Mouse (Mus musculus): ENCODE measurements around the gene Rap1b. TPM values are rescaled to one million over a fixed set of nuclear protein-coding genes. Genes with fewer than 3 reads are reported as not detected.

Rap1b gene
- polyA plus RNA-seq, 1 experiment from 2014 or later, result 170 TPM

DNA sequence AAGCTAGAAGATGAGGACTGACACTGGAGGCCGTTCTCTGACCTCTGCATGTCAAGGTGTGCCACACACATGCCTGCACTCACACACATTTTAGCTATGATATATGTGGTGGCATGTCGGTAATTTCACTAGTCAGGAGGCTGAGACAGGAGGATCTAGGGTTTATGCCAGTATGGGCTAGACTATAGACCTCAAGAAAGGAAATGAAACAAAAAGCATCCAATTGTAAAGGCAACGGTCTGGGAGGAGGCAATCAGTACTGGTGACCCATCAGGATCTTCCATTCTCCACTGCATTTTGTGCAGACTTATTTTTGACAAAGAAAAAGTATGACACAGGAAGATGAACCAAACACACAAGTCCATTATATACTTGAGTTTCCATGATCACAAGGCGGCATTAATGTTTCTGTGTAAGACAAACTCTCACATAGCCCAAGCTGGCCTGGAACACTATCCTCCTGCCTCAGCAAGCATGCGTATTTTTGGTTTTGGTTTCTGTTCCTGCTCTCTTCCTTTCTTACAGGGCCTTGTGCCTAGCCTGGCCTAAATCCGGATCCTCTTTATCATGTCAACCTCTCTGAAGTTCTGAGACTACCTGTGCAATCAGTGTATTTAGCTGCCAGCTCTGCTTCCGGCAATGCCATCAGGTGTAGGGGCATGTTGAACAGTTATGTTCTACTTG lies 16.2 kb downstream of the Rap1b start:
- WGBS, result 92% methylated on average over 7 of the region's 7 CpGs
- H3K27me3 ChIP-seq (ENCODE audit: insufficient read depth, poor library complexity, severe bottlenecking), result no peaks in the 10 kb centered on the region
- no peaks in the 10 kb centered on the region for H3K9me3 ChIP-seq
- H3K36me3 ChIP-seq, result no peaks in the 10 kb centered on the region; the same call in 1 of the 2 replicates
- no peak for DNase-seq (ENCODE audit: low spot score)
- H3K4me3 ChIP-seq, result no peak overlapping the region
- H3K4me1 ChIP-seq, result peaks cover 16% of the 10 kb centered on the region
- H3K27ac ChIP-seq, result no peak overlapping the region

DNA sequence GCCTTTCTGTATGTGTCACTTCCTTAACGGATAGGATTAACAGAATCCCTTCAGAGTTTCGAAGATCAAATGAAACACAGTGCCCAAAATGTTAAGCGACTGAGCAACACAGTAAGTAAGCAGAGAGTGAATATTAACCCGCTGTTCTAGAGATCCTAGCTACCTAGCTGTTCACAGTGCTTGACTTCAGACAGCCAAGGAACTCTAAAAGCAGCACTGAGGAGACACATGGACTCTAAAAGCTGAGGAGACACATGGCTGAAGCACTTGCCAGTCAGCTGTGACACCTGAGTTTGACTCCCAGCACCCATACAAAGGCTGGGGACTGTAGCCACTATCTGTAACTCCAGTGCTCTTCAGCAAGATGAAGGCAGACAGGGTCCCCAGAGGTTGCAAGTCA lies 16.8 kb downstream of the Rap1b start:
- DNase-seq (ENCODE audit: low spot score), result no peak
- peaks cover 18% of the 10 kb centered on the region for H3K4me1 ChIP-seq
- H3K27me3 ChIP-seq (ENCODE audit: insufficient read depth, poor library complexity, severe bottlenecking), result no peaks in the 10 kb centered on the region
- no peaks in the 10 kb centered on the region; the same call in 1 of the 2 replicates for H3K36me3 ChIP-seq
- WGBS, result 78% methylated on average over 4 of the region's 4 CpGs
- no peak overlapping the region for H3K4me3 ChIP-seq
- H3K9me3 ChIP-seq, result no peaks in the 10 kb centered on the region
- no peak overlapping the region for H3K27ac ChIP-seq

DNA sequence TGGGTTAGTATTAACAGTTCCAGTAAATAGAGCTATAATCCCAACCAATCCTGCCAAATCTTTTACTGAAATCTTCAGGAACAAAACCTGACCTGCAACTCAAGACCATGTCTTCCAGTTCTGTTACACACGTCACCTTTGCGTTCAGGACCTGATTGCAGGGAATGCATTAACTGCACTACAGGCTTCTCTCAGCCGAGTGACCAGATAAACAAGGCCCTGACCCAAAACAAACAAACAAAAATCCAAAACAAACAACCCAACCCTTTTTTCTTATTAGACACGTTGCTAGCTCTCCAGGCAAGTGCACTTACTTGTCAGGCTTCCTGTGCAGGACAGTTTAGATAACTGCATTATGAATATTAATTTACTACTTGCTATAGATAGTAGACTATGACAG lies 17.3 kb downstream of the Rap1b start:
- H3K9me3 ChIP-seq, result no peaks in the 10 kb centered on the region
- no peak overlapping the region for H3K4me3 ChIP-seq
- peaks cover 3% of the 10 kb centered on the region; the same call in 1 of the 2 replicates for H3K36me3 ChIP-seq
- 70% methylated on average over 4 of the region's 4 CpGs for WGBS
- peaks cover 18% of the 10 kb centered on the region for H3K4me1 ChIP-seq
- H3K27me3 ChIP-seq (ENCODE audit: insufficient read depth, poor library complexity, severe bottlenecking), result no peaks in the 10 kb centered on the region
- DNase-seq (ENCODE audit: low spot score), result no peak
- no peak overlapping the region for H3K27ac ChIP-seq

DNA sequence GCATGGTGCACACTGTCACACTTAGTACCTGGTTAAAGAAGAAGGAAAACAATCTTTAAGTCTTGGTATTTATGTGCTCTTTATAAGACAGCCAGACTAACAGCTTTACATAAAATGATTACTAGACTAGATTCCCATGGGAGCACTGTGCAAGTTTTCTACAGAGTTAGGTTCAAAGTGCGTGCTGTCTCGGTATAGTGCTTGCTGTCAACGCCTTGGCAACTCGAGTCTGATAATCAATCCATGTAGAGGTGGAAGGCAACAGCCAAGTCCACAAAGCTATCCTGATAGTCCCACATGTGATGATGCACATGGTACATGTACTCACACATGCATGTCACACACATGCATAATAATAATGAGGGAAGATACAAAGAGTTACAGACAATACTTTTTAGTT lies 21.2 kb downstream of the Rap1b start:
- Histone ChIP-seq H3K4me1 (peaks cover 11% of the 10 kb centered on the region), H3K9me3 (no peaks in the 10 kb centered on the region), H3K4me3 (no peak overlapping the region), H3K27me3 (ENCODE audit: insufficient read depth, poor library complexity, severe bottlenecking) (no peaks in the 10 kb centered on the region), H3K36me3 (peaks cover 40% of the 10 kb centered on the region), H3K27ac (no peak overlapping the region)
- no peak for DNase-seq (ENCODE audit: low spot score)
- WGBS, result 65% methylated on average over 4 of the region's 4 CpGs

DNA sequence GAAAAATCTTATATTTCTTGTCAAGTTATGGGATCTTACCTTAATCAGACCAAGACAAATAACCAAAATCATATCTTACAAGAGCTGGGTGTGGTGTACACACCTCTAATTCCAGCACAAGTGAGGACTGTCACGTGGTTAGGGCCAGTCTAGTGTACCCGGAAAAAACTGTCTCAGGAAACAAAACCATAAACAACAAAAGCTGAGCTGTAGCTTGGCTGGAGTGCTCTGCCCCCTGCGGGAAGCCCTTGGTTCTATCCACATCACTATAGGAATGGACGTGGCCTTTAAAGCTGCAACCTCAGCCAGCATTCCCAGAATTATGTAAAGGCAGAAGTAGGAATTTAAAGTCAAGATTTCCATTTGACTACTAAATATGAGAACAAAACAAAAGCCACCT lies 21.7 kb downstream of the Rap1b start:
- 78% methylated on average over 4 of the region's 4 CpGs for WGBS
- Histone ChIP-seq H3K4me1 (peaks cover 11% of the 10 kb centered on the region), H3K27ac (no peak overlapping the region), H3K4me3 (no peak overlapping the region), H3K9me3 (no peaks in the 10 kb centered on the region), H3K27me3 (ENCODE audit: insufficient read depth, poor library complexity, severe bottlenecking) (no peaks in the 10 kb centered on the region), H3K36me3 (peaks cover 45% of the 10 kb centered on the region)
- DNase-seq (ENCODE audit: low spot score), result no peak

DNA sequence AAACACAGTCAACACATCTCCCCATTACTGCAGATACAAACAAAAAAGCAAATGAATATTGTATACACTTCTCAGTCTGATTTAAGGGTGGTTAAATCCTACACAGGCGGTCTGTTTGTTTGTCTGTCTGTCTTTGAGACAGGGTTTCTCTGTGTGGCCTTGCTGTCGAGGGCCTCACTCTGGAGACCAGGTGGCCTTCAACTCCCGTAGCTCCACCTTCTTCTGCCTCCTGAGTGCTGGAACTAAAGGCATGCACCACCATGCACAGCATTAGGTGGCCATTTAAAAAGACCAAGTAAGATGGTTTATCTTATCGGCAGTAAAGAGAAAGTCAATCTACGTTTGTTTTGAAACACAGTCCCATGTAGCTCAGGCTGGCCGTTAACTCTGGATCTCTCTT lies 22.5 kb downstream of the Rap1b start:
- Histone ChIP-seq H3K27ac (no peak overlapping the region), H3K4me3 (no peak overlapping the region), H3K9me3 (no peaks in the 10 kb centered on the region), H3K36me3 (peaks cover 53% of the 10 kb centered on the region), H3K4me1 (peaks cover 11% of the 10 kb centered on the region), H3K27me3 (ENCODE audit: insufficient read depth, poor library complexity, severe bottlenecking) (no peaks in the 10 kb centered on the region)
- WGBS, result 87% methylated on average over 6 of the region's 6 CpGs
- no peak for DNase-seq (ENCODE audit: low spot score)

DNA sequence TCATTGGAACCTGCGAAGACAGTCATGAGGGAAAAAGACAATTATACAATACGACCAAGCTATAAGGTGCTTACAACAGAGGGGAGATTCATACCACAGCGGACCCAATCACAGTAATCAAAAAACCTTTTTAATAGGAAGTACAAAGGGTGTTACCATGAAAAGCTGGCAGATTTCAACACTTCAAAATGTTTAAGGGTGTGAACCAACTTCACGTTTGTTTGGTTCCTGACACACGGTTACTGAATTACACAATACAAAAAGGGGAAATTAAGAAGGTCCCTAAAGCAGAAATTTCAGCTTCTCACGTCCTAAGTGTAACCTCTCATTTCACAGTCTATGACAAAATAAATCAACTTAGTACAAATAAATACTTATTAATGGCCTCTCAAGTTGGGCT lies 27.2 kb downstream of the Rap1b start:
- WGBS, result 90% methylated on average over 6 of the region's 6 CpGs
- no peaks in the 10 kb centered on the region for H3K4me1 ChIP-seq
- no peak overlapping the region for H3K27ac ChIP-seq
- no peaks in the 10 kb centered on the region for H3K27me3 ChIP-seq (ENCODE audit: insufficient read depth, poor library complexity, severe bottlenecking)
- no peak overlapping the region for H3K4me3 ChIP-seq
- no peak for DNase-seq (ENCODE audit: low spot score)
- no peaks in the 10 kb centered on the region for H3K9me3 ChIP-seq
- peaks cover 91% of the 10 kb centered on the region for H3K36me3 ChIP-seq

DNA sequence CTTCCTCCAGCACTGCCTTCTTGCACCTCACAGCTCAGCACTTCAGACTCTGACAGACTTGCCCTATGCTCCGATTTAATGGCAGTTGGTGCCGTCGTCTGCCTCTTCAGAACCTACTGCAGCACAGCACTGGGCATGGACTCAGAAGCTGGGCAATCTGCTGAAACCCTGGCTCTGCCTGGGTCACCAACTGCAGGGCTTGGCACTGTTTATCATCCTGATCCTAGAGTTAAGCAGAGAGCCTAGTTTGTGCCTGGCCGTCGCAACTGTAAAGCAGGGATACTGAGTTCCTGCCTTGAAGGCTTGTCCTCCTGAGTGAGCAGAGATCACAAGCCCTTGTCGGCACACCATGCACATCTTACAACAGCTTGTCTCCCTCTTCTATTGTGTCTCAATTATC lies 29.1 kb downstream of the Rap1b start:
- Histone ChIP-seq H3K36me3 (peaks cover 84% of the 10 kb centered on the region), H3K4me3 (no peak overlapping the region), H3K4me1 (no peaks in the 10 kb centered on the region), H3K9me3 (no peaks in the 10 kb centered on the region), H3K27ac (no peak overlapping the region), H3K27me3 (ENCODE audit: insufficient read depth, poor library complexity, severe bottlenecking) (no peaks in the 10 kb centered on the region)
- no peak for DNase-seq (ENCODE audit: low spot score)
- WGBS, result 89% methylated on average over 6 of the region's 6 CpGs

DNA sequence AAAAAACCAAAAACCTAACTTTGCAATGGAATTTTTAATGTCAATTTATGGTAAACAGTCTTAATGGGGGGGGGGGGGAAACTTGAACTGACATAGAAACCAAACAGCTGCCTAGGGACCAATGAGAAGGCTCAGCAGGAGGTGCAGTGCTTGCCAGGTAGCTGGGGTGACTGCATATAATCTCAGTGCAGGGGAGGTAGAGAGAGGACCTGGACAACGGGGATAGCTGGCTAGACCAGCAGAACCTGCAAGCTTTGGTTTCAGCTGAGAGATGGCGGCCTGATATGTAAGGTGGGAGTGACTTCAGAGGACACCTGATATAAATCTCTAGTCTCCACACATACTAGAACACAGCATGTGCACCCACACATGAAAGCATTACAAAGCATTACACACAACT lies 33.3 kb downstream of the Rap1b start:
- Histone ChIP-seq H3K36me3 (peaks cover 55% of the 10 kb centered on the region), H3K27me3 (ENCODE audit: insufficient read depth, poor library complexity, severe bottlenecking) (no peaks in the 10 kb centered on the region), H3K9me3 (no peaks in the 10 kb centered on the region), H3K4me3 (no peak overlapping the region), H3K4me1 (no peaks in the 10 kb centered on the region), H3K27ac (no peak overlapping the region)
- WGBS, result 89% methylated on average over 2 of the region's 2 CpGs
- DNase-seq (ENCODE audit: low spot score), result no peak

DNA sequence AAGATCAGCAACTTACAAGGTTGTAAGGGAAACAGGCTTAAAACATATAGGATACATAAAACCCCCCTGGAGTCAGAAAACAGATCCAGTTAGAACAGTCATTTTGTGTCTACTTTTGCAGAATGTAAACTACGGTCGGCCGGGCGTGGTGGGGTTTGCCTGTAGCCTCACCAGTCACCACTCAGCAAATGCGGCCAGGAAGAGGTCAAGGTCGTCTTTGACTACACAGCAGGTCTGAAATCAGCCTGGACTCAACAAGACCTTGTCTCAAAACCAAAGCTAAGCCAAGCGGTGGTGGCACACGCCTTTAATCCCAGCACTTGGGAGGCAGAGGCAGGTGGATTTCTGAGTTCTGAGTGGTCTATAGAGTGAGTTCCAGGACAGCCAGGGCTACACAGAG lies 34.3 kb downstream of the Rap1b start:
- H3K27me3 ChIP-seq (ENCODE audit: insufficient read depth, poor library complexity, severe bottlenecking), result no peaks in the 10 kb centered on the region
- WGBS, result 92% methylated on average over 8 of the region's 8 CpGs
- DNase-seq (ENCODE audit: low spot score), result no peak
- no peak overlapping the region for H3K4me3 ChIP-seq
- H3K4me1 ChIP-seq, result no peaks in the 10 kb centered on the region
- H3K27ac ChIP-seq, result no peak overlapping the region
- H3K36me3 ChIP-seq, result peaks cover 47% of the 10 kb centered on the region
- no peaks in the 10 kb centered on the region for H3K9me3 ChIP-seq

DNA sequence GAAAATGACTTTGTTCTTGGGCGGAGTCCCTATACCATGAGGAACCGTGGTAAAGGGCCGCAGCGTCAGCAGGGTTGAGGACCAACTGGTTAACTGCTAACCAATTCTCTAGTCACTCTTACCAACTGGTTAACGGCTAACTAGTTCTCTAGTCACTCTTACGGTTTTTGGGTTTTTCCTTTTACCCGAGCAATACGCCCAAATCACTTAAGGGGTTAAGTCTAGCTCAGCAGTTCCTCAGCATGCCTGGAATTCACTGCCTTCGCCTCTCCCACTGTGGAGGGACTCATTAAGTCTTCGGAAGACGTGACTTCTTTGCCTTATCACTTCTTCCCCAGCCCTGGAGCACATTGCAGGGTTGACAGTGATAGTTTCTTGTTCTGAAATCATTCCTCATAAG lies 35.3 kb downstream of the Rap1b start:
- H3K4me3 ChIP-seq, result no peak overlapping the region
- no peak overlapping the region for H3K27ac ChIP-seq
- no peak for DNase-seq (ENCODE audit: low spot score)
- H3K27me3 ChIP-seq (ENCODE audit: insufficient read depth, poor library complexity, severe bottlenecking), result no peaks in the 10 kb centered on the region
- WGBS, result 70% methylated on average over 11 of the region's 11 CpGs
- peaks cover 36% of the 10 kb centered on the region for H3K36me3 ChIP-seq
- H3K9me3 ChIP-seq, result no peaks in the 10 kb centered on the region
- H3K4me1 ChIP-seq, result 0 out of 2 replicates have a peak, but pooled peaks cover 3% of the 10 kb centered on the region

DNA sequence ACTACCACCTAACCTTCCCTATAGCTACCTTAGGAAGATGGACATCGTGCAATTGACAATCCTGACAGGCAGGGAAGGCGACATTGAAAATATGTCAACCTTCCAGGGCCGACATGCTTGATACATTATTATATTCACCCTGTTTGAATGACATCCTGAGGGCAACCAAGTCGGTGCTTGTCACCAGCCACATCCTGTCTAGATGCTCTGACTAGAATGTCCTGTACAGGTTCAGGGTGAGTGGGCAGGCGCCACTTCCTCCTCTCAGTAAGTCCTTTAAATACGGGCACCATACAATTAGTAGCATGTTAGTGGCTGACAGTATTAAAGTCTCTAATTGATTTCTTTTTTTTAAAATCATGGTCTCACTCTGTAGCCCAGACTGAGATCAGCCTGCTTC lies 37.8 kb downstream of the Rap1b start:
- no peak for DNase-seq (ENCODE audit: low spot score)
- WGBS, result 87% methylated on average over 6 of the region's 6 CpGs
- no peak overlapping the region for H3K4me3 ChIP-seq

DNA sequence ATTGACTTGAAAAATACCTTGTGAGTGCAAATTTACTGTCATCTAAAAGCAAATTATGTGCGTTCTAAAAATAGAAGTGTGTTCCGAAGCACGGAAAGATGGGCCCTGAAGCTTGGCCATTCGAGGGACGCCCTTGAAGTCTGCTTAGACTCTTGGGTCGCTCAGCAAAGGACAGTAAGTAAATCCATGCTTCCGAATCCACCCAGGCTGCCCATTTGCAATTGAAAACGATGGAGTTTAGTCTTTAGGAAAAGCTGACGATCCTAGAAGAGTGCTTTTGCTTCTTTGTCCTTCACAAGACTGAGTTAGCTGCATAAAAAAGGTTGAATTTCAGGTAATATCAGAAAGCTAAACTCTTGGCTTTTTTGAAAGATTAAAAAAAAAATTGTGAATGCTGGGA lies 39.9 kb downstream of the Rap1b start:
- Histone ChIP-seq H3K36me3 (0 out of 2 replicates have a peak, but pooled peaks cover 5% of the 10 kb centered on the region), H3K4me1 (0 out of 2 replicates have a peak, but pooled peaks cover 3% of the 10 kb centered on the region), H3K27ac (no peak overlapping the region), H3K9me3 (no peaks in the 10 kb centered on the region), H3K27me3 (ENCODE audit: insufficient read depth, poor library complexity, severe bottlenecking) (no peaks in the 10 kb centered on the region), H3K4me3 (no peak overlapping the region)
- WGBS, result 53% methylated on average over 9 of the region's 9 CpGs
- DNase-seq (ENCODE audit: low spot score), result no peak

More for the DNA sequence above, 37.8 kb downstream of the Rap1b start:
- 0 out of 2 replicates have a peak, but pooled peaks cover 3% of the 10 kb centered on the region for H3K4me1 ChIP-seq
- H3K27me3 ChIP-seq (ENCODE audit: insufficient read depth, poor library complexity, severe bottlenecking), result no peaks in the 10 kb centered on the region
- no peak overlapping the region for H3K27ac ChIP-seq
- peaks cover 17% of the 10 kb centered on the region for H3K36me3 ChIP-seq
- H3K9me3 ChIP-seq, result no peaks in the 10 kb centered on the region

All from heart, embryonic 10.5 days (tissue).